Mouse (Mus musculus): ENCODE measurements around the gene Tgfb1.

- TF ChIP-seq CTCF (IDR thresholded peaks at IDR 0.05; ENCODE audit: extremely low read depth, insufficient read depth, insufficient read length, insufficient replicate concordance) (no peak), POLR2A (IDR thresholded peaks at IDR 0.05; ENCODE audit: low read depth, low read length) (no peak; the same call in none of the 2 replicates)
Measured at GRCm38 (mm10) chr7:25680514-25681258, 6.1 kb upstream of the Tgfb1 start, which contains the start of gene B9d2.

Measured in spleen, adult 2 months (tissue).